Mouse (Mus musculus) mesoderm, embryonic 11.5 days (tissue): ENCODE data around the gene Cnih2.
A peak's percentile ranks its signal among the peaks of the same experiment; 100 is the strongest.

Experiments
- DNase-seq: peaks from one replicate; pipeline ENCODE4 v3.0.0-alpha.2; 2012; ENCODE audit warnings: low read depth, low spot score

Cnih2 gene

GRCm38 (mm10) chr19:5068570-5069234 is 29.6 kb downstream of the Cnih2 start:
- no peak for DNase-seq

- DNase-seq = peak; percentile 68
These were observed 30.3 kb downstream of the Cnih2 start, which contains the start of gene Cd248 for GRCm38 (mm10) chr19:5067867-5068569. TSS of gene Cd248 (plus strand) at chr19:5068078.

DNA sequence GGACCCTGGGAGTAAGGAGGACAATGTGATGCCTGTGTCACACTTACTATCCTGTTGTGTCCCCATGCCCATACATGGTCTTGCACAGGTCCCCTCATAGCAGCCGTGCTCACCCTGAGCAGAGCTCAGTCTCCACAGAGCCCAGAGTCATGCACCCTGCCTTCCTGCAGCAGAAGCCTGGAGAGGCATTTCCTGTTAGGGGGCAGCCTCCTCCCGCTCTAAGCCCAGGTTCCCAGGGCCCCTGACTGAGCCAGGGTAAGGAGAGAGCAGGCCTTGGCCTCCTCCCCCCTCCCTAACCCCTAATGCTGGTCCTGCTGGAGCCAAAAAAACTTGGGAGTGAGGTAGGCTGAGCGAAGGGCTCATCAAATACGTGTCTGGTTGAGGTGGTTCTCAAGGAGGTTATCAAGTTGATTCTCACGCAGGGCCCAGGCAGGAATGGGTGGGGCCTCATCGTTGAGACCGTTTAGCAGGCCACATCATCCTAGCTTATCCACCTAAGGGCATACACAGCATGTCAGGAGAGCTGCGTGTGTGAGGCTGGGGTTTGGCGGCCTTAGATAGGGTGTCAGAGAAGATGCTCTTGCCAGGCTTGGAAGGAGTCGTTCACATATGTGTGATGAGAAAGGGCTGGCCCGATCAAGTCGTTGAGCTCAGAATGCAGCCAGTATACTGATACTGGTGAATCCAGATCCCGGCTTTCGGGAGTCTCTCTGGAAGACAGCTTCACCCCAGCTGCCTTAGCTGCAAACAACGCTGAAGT is 31.1 kb downstream of the Cnih2 start:
- DNase-seq = no peak

- DNase-seq = no peak
These were observed 33.2 kb downstream of the Cnih2 start for GRCm38 (mm10) chr19:5065104-5065503.

- no peak for DNase-seq
These were observed 35.9 kb downstream of the Cnih2 start for GRCm38 (mm10) chr19:5062446-5062845.

GRCm38 (mm10) chr19:5062041-5062440 is 36.3 kb downstream of the Cnih2 start:
- DNase-seq = no peak

GRCm38 (mm10) chr19:5060365-5061330 is 37.7 kb downstream of the Cnih2 start:
- DNase-seq = no peak

DNA sequence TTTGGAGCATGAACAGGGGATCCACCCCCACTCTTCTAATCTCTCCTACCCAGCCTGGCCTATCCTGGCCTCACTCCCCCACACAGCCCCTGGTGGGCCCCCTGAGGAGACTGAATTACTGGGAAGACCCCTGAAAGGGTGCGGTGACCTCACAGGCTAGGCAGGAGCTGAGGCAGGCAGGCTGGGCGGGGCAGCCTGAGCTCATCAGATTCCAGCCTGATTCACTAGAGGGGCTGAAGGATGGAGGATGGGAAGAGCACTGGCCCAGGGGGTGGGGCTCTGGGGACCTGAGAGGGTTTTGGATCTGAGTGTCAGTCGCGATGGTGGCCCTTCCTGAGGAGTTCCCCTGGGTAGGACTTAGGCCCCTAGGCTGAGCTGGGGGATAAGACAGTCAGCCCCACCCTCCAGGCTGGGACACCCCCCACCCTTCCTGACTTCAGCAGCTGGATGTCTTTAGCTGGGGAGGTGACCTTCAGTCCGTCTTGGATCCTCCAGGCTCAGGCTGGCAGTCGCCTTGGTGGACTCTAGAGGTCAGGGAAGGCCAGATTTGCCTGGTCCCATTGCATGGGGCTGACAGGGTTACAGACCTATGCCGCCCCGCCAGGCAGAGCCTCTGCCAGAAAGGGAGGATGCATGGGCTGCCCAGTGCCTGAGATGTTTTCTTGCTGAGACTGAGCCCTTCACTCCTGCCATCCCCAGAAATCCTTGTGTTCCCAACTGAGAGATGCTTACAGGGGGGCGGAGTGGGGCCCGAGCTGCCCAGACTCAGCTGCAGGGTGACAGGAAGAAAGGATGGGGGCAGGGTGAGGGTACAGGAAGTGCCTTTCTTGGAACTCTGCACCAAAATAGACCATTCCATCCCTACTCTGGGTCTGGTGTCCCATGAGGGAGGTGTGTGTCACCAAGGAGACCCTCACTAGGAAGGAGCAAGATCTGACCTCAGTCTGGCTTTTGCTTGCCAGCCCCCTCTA is 39.2 kb downstream of the Cnih2 start:
- DNase-seq = no peak

GRCm38 (mm10) chr19:5057876-5058775 is 40.2 kb downstream of the Cnih2 start:
- no peak for DNase-seq

DNA sequence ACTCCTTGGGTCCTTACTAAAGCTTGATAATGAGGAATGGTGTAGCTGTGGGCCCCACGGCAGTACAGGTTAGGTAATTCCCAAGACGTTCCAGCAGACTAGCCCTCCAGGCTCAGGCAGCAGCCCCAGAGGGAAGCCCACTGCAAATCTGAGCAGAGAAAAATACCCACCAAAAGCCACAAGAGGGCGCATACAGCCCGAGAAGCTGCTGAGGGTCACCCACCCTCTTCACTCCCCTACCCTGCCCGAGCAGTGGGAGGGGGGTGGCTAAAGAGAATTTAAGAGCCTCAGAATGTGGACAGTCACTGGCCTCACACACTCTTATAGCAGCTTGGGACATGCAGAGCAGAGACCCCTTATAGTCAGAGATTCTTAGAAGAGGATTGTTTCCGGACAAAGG is 42.1 kb downstream of the Cnih2 start:
- peak; percentile 81 for DNase-seq

GRCm38 (mm10) chr19:5053909-5054308 is 44.4 kb downstream of the Cnih2 start:
- no peak for DNase-seq

GRCm38 (mm10) chr19:5052853-5053252 is 45.5 kb downstream of the Cnih2 start:
- no peak for DNase-seq

DNA sequence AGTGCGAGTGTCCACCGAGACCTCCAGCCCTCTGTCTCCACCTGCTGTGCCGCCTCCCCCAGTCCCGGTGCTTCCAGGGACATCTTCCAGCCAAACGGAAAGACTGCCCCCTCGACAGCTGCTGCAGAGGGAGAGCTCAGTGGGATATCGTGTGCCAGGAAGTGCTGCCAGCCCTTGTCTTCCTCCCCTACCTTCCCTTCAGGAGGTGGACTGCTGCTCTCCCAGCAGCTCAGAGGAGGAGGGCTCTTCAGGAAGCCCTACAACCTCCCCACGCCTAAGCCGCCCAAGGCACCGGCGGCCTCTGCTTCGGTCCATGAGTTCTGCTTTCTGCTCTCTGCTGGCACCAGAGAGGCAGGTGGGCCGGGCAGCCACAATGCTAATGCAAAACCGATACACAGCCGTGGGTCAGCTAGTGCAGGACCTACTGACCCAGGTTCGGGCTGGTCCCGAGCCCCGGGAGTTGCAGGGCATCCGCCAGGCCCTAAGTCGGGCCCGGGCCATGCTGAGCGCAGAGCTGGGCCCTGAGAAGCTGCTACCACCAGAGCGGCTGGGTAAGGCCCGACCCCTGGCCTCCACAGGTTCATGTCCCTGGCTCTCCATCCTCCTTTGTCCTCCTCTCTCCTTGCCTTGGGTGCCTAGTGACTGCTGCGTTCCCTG is 46.0 kb downstream of the Cnih2 start:
- no peak for DNase-seq

GRCm38 (mm10) chr19:5051515-5051914 is 46.8 kb downstream of the Cnih2 start:
- DNase-seq = no peak

DNA sequence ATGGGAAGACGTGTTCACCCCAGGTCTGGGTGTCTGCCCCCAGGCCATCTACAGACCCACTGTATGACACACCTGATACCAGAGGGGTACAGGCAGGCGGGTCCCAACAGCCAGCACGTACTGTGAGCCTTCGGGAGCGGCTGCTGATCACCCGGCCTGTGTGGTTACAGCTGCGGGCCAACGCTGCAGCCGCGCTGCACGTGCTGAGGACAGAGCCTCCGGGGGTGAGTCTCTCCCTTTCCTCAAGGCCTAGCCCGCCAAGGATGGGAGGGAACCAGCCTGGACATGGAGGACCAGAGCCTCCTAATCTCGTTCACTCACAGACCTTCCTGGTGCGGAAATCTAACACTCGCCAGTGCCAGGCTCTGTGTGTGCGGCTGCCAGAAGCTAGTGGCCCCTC is 47.3 kb downstream of the Cnih2 start:
- DNase-seq = no peak

DNA sequence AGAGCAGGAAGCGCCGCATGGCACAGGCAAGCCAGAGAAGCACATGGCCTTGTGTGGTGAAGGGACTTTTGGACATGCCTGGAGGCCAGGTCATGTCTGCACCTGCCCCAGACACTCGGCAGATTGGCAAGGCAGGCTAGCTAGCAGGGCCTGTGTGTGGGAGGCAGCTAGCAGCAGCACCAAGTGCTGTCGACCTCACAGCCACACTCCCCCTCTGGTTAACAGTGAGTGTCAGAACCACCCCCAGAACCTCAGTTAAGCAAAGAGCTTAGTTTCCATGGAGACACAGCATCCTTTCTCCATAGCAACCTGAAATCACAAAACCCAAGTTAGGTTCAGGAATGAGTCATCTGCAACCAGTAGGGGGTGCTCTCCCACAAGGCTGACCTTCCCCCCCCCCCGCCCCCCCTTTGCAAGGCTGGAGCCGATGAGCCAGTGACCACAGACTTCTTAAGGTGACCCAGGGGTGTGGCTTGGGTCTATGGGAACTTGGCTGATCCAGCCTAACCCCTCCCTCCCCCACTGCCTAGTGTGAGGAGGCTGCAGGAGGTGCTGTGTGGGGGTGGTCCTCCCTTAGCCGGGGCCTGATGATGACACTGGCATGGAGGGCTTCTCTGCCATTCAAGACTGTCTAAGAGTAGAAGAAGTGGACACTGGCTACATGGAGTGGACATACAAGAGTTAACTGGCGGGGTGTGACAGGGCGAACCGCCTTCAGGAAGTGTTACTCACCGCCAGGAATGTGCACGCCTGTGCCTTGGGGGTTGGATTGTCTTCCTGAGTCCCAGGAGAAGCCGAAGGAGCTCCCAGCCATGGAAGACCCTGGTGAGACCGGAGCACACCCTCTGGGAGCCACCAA is 48.0 kb downstream of the Cnih2 start, which contains the start of gene Rin1:
Rin1 (plus strand) TSS at position 435 of the 859 bp plus-strand sequence.
- DNase-seq = no peak

DNA sequence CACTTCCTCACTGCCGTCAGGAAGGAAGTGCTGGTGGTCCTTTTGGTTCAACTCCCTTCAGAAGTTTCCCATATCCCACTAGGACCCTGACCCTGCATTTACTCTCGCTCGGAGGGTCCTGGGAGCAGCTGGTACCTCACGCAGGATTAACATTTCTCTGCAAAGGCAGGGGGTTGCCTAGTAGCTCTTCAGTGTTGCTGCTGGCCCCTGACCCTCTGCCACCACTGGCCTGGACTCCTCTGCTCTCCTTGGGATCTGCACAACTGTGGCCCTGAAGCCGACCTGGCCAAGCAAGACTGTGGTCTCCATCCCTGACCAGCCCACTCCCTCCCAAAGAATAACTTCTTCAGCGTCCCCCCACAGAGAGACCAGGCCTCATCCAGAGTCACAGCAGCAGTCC is 49.0 kb downstream of the Cnih2 start:
- no peak for DNase-seq
